Mouse (Mus musculus) embryonic stem cell, embryonic (primary cell): Measurements from ENCODE around the gene Gm9844.

Experiments used
- CTCF ChIA-PET, 4 experiments: fragments of 300-600 bp in 2 of 4; fragments of 350-600 bp in 2 of 4; sonication (Branson Sonifier 250); formaldehyde crosslinking; loops; one replicate each; lab custom pipeline; 2022; ENCODE audit warnings: inconsistent platforms in 2 of 4; lab: Charles Lee
- POLR2A ChIA-PET, 4 experiments: fragments of 300-600 bp in 2 of 4; fragments of 350-600 bp in 2 of 4; sonication (Branson Sonifier 250); formaldehyde crosslinking; loops; one replicate each; lab custom pipeline; 2022; ENCODE audit warnings: antibody characterized with exemption in 4 of 4, inconsistent platforms in 1 of 4; lab: Charles Lee

The Gm9844 gene

DNA sequence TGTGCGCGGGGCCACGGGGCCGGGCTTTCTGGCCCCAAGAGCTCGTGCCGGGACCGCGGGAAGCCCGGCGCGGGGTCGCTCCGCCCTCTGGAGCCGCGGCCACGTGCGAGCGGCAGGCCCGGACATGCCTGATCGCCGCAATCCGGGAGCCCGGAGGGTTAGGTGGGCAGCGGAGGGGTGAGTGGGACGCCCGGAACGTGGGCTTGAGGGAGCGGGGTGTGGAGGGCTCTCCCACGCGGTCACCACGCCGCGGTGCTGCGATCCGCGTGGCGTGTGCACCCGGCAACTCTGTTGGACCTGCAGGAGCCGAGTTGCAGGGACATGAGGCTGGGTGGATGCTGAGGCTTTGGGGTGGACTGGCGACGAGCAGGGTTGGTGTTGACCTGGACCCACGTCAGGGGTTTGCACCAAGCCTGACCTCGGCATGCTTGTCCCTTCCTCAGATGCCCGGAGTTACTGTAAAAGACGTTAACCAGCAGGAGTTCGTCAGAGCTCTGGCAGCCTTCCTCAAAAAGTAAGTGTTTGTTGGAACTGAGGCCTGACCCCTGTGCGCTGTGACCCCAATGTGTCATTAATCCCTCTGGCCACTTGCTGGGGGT, 22.8 kb downstream of the Gm9844 start:
- ChIA-PET POLR2A (interaction anchor here (0.7 to 18.4 kb wide), 50 partner anchors 3 to 422 kb away, joined by 3 to 436 read pairs (median 7); partner anchors contain the start of genes Arhgef1 (in 2 of the 4), Dmrtc2 (in 2 of the 4), Lypd4 (in 2 of the 4) and Rabac1 (in 2 of the 4)), CTCF (interaction anchor here in 3 of 4 experiments (0.6 to 2.4 kb wide), 8 partner anchors 15 to 303 kb away, joined by 3 to 16 read pairs (median 4); partner anchors contain the start of genes Dmrtc2 (in 1 of the 3), Lypd4 (in 1 of the 3) and Rabac1 (in 1 of the 3))

DNA sequence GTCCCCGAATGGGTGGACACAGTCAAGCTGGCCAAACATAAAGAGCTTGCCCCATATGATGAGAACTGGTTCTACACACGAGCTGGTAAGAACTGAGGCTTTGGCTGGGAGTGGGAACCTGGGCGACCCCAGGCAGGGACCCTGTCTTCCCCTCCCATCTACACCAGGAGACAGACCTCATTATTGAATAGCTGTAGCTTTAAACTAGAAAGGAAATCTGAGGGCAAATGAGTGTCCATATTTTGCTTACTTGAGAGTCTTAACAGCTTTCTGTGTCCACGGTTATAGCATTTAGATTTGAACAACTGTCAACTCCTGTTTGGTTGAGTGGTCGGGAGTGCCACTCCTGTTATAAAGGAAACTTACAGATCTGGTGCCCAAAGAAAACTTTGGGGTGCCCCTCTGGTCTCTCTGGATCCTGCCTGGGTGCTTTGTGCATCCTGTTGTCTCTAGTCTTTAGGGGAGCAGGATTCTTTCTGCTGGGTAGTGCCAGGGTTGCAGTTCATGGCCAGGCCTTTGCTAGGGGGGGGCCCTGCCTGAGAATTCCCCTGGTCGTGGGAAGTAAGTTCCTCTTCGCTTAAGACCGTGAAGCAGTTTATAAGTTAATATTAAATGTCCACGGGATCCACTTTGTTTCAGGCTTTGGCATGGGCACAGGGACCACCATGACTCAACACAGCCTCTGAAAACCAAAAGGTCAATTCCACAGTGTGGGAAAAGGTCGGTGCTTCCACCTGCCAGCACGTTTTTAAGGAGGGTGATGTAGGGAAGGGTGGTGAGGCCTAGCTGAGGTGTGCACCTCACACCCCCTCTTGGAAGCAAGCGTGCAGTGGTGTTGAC, 23.7 kb downstream of the Gm9844 start:
- CTCF ChIA-PET: interaction anchor here in 2 of 4 experiments (0.6 to 2.4 kb wide), 2 partner anchors 18 to 302 kb away, joined by 4 to 15 read pairs; no protein-coding TSS in a partner anchor
- POLR2A ChIA-PET: interaction anchor here (0.6 to 18.4 kb wide), 45 partner anchors 8 to 781 kb away, joined by 3 to 436 read pairs (median 6); partner anchors contain the start of genes Arhgef1 (in 3 of the 4), Dmrtc2 (in 3 of the 4), Lypd4 (in 3 of the 4) and Rabac1 (in 2 of the 4)

DNA sequence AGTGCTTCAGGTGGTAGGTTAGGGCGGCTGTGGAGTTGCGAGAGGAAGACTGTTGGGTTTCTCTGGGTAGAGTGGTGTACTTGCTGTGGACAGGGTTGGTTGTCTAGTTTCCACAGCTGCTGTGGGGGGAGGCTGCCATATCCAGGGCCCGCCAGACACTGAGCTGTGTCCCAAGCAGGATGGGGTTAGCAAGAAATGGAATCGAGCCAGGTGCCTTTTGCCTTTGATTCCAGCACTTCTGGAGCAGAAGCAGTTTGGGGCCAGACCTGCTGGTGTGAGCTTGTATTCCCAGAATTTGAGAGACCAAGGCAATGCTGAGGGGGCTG, 24.3 kb downstream of the Gm9844 start:
- POLR2A ChIA-PET: interaction anchor here (0.6 to 18.4 kb wide), 40 partner anchors 8 to 781 kb away, joined by 3 to 436 read pairs (median 6); partner anchors contain the start of genes Arhgef1 (in 3 of the 4), Dmrtc2 (in 3 of the 4), Lypd4 (in 3 of the 4) and Rabac1 (in 2 of the 4)

DNA sequence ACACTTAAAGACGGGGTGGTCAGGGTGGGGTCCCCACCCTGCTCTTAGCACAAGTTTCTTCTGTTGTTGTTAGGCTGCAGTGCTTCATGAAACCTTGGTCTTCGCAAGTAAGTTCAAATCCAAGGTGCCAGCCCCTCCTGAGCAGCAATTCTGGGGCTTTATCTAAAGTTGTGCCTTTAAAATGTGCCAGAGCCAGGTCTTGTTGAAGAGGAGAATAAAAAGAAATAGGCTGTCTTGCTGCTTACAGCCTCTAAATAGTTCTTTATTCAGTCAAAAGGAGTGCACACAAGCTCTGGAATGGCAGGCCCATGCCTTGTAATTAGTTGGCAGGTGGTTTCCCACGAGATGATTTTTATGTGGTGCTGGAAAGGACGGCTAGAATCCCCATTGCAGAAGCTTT, 25.1 kb downstream of the Gm9844 start:
- POLR2A ChIA-PET: interaction anchor here (0.6 to 18.4 kb wide), 47 partner anchors 7 to 369 kb away, joined by 3 to 436 read pairs (median 4); partner anchors contain the start of genes Arhgef1 (in 3 of the 4), Dmrtc2 (in 3 of the 4), Lypd4 (in 3 of the 4) and Rabac1 (in 3 of the 4)
- CTCF ChIA-PET: interaction anchor here in 1 of 4 experiments (1.0 to 1.1 kb wide), 2 partner anchors 70 to 78 kb away, joined by 3 to 4 read pairs; no protein-coding TSS in a partner anchor

More for the DNA sequence above, 24.3 kb downstream of the Gm9844 start:
- CTCF ChIA-PET: no interaction called here

DNA sequence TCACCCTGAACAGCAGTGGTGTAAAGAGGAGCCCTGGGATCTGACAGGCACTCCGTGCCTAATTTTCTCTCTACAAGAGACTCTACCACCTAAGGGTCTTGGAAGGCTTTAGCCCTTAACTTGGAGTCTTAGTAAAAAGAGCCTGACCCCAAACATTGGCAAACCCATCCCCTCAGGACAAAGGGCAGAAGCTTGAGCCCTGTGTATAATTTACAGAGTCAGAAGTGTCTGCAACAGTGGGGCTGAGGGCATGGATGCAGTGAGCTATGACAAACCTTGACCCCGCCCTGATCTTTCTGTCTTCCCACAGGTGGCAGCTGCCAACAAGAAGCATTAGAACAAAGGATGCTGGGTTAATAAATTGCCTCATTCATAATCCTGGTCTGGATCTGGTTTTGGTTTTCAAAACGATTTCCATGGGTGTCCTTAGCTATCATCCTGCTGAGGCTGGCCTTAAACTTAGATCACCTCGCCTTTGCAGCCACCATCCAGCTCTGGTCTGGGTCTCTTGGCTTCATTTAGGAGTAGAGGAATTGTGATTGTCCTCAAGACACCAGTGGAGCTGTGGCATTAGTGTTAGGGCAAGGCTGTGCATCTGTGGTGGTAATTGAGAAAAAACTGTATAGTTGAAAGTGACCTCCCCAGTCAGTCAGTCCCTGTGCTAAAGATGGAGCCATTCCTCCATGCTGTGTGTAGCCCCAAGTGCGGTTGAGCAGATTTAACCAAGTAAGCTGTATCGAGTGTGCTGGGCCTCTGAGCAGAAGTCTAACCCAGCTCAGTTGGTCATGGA, 27.6 kb downstream of the Gm9844 start:
- CTCF ChIA-PET: interaction anchor here (0.5 to 7.1 kb wide), 31 partner anchors 8 to 428 kb away, joined by 3 to 92 read pairs (median 5); partner anchors contain the start of genes Arhgef1 (in 2 of the 4) and Rabac1 (in 2 of the 4)
- POLR2A ChIA-PET: interaction anchor here (0.5 to 18.4 kb wide), 92 partner anchors 9 to 590 kb away, joined by 3 to 436 read pairs (median 6); partner anchors contain the start of genes Arhgef1 (in 4 of the 4), Dmrtc2 (in 4 of the 4), Lypd4 (in 4 of the 4) and Rabac1 (in 3 of the 4)

DNA sequence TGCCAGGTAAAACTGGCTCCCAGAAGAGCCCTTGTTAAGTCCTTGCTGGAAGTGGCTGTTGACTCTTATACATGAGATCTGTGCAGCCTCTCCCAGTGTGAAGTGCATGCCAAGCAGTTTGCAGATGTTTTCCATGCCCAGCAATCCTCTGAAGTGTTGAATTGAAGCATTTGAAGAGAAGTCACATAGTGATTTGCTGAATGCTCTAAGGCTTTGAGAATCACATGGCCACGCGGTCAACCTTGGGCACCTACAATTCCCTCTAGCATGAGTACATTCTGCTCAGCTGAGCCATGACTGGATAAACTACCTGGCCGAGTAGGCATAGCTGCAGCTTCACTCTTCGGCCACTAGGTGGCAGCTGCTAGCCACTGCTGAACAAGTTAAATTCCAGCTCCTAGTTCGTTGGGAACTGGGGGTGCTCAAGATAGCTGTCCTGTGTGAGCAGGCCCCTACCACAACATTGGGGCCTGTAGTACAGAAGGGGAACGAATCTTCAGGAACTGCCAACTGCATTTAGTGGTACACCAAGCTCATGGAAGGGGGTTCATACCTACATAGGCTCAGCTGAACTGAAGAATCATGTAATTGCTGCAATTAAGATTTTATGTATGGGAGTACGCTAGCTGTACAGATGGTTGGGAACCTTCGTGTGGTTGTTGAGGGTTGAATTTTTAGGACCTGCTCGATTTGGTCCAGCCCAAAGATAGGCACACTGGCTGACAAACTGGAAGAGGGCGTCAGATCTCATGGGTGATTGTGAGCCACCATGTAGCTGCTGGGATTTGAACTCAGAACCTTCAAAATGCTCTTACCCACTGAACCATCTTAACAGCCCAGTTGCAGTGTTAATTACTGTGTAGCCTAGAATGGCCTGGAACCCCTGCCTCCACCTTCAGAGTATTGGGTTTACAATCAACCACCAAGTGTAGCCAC, 28.5 kb downstream of the Gm9844 start:
- CTCF ChIA-PET: interaction anchor here (0.5 to 7.1 kb wide), 36 partner anchors 9 to 429 kb away, joined by 3 to 92 read pairs (median 5); partner anchors contain the start of genes Arhgef1 (in 2 of the 4) and Rabac1 (in 2 of the 4)
- POLR2A ChIA-PET: interaction anchor here (0.6 to 18.4 kb wide), 110 partner anchors 9 to 608 kb away, joined by 3 to 436 read pairs (median 5); partner anchors contain the start of genes Arhgef1 (in 4 of the 4), Dmrtc2 (in 4 of the 4), Lypd4 (in 4 of the 4) and Rabac1 (in 4 of the 4)

DNA sequence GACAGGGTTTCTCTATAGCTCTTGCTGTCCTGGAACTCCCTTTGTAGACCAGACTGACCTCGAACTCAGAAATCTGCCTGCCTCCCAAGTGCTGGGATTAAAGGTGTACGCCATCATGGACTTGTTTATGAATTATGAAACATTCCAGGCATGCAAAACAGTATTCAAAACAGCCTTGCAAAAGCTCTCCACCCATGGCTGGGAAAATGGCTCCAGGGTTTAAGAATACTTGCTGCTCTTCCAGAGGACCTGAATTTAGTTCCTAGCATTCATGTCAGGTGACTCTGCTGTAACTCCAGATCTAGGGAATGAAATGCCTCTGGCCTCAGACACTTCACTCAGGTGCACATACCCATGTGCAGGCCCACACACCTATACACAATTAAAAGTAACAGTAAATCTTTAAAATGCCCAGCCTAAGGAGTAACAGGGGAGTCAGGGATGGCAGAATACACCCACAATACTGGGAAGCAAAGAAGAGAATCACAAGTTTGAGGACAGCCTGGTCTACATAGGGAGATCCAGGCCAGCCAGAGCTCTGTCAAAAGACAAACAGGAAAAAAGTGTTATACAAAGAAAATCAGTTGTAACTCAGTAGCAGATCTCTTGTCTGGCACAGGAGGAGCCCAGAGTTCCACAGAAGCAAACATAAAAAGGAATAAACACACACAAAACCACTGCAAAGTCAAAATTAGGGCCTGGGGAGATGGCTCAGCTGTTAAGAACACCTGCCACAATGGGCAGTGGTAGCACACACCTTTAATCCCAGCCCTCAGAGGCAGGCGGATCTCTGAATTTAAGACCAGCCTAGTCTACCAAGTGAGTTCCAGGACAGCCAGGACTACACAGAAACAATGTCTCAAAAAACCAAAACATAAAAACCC, 29.5 kb downstream of the Gm9844 start:
- ChIA-PET CTCF (interaction anchor here (0.7 to 7.1 kb wide), 17 partner anchors 10 to 81 kb away, joined by 3 to 92 read pairs (median 7); partner anchors contain the start of genes Arhgef1 (in 1 of the 4) and Rabac1 (in 1 of the 4)), POLR2A (interaction anchor here (0.6 to 18.4 kb wide), 71 partner anchors 6 to 609 kb away, joined by 3 to 436 read pairs (median 8); partner anchors contain the start of genes Arhgef1 (in 4 of the 4), Dmrtc2 (in 3 of the 4), Lypd4 (in 3 of the 4) and Rabac1 (in 3 of the 4))

DNA sequence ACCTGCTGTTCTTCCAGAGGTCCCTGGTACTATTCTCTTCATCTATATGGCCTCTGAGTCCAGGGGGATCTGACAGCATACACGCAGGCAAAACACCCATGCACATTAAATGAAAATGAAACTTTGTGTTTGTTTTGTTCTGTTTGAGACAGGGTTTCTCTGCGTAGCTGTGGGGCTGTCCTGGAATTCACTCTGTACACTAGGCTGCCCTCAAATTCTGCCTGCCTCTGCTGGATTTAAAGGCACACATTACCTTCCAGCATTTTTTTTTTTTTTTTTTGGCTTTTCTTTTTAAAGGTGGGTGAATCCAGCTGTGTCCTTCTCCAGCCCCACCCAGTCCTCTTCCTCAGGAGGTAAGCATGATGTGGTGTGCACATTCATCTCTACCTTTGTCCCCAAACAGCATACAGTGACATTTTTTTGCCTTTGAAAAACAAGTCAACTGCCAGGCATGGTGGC, 30.1 kb downstream of the Gm9844 start:
- ChIA-PET POLR2A (interaction anchor here (0.6 to 18.4 kb wide), 38 partner anchors 7 to 508 kb away, joined by 3 to 436 read pairs (median 8); partner anchors contain the start of genes Arhgef1 (in 4 of the 4), Dmrtc2 (in 3 of the 4), Lypd4 (in 3 of the 4) and Rps19 (in 3 of the 4)), CTCF (interaction anchor here in 2 of 4 experiments (0.7 to 7.1 kb wide), 3 partner anchors 13 to 58 kb away, joined by 4 to 92 read pairs (median 19); partner anchors contain the start of gene Arhgef1 (in 1 of the 2))

DNA sequence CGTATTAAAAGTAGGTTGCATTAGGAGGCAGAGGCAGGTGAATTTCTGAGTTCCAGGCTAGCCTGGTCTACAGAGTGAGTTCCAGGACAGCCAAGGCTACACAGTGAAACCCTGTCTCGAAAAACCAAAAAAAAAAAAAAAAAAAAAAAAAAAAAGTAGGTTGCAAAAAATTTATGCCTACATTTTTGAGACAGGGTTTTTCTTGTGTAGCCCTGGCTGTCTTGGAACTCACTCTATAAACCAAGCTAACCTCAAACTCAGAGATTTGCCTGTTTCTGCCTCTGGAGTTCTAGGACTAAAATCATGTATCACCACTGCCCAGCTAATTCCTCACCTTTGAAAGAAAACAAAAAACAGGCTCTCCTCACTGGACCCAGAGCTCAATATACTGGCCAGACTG, 33.7 kb downstream of the Gm9844 start:
- ChIA-PET POLR2A (interaction anchor here (0.6 to 18.4 kb wide), 18 partner anchors 5 to 258 kb away, joined by 3 to 436 read pairs (median 5); partner anchors contain the start of genes Rps19 (in 3 of the 4), Arhgef1 (in 2 of the 4), Cd79a (in 1 of the 4) and Dmrtc2 (in 1 of the 4)), CTCF (interaction anchor here in 2 of 4 experiments (0.6 to 7.1 kb wide), 3 partner anchors 10 to 422 kb away, joined by 3 to 92 read pairs (median 3); partner anchors contain the start of gene Arhgef1 (in 1 of the 2))

DNA sequence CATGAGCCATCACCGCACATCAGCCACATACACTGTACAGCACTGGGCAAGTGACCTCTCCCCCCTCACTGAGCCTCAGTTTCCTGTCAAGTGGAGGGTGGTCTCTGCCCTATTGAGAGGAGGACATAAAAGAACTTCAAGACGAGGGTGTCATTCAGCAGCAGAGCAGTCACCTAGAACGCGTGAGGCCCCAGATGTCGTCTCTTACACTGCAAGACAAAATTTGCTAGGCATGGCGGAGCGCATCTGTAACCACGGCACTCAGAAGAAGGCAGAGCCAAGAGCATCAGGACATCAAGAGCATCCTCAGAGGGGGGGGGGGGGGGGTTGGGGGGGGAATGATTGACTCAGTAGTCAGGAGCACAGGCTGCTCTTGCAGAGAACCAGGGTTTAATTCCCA, 34.3 kb downstream of the Gm9844 start:
- POLR2A ChIA-PET: interaction anchor here (0.7 to 18.4 kb wide), 14 partner anchors 5 to 257 kb away, joined by 3 to 436 read pairs (median 6); partner anchors contain the start of genes Arhgef1 (in 2 of the 4), Rps19 (in 2 of the 4), Cd79a (in 1 of the 4) and Dmrtc2 (in 1 of the 4)
- CTCF ChIA-PET: interaction anchor here in 2 of 4 experiments (0.6 to 7.1 kb wide), 3 partner anchors 9 to 422 kb away, joined by 3 to 92 read pairs (median 3); partner anchors contain the start of gene Arhgef1 (in 1 of the 2)

DNA sequence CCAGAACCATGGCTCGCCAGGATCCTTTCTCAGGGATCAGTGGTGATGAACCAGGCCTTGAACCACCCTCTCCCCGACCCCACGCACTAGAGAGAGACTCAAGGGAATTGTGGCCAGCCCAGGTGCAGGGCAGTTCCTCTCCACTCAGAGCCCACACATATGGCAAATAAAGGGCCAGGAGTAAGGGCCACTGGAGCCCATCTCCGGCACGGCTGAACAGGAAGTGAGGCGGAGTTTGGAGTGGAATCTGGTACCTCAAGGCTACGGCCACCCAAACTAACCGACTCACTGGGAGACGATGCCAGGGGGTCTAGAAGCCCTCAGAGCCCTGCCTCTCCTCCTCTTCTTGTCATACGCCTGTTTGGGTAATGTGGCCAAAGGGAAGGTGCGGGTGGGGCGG, 35.2 kb downstream of the Gm9844 start, which contains the start of gene Cd79a:
Gene Cd79a (plus strand): TSS at position 158 of the 400 bp plus-strand sequence.
- POLR2A ChIA-PET: interaction anchor here in 2 of 4 experiments (0.7 to 18.4 kb wide), 9 partner anchors 4 to 108 kb away, joined by 3 to 436 read pairs (median 410); partner anchors contain the start of genes Arhgef1 (in 2 of the 2), Rps19 (in 2 of the 2), Cd79a (in 1 of the 2) and Dmrtc2 (in 1 of the 2)
- CTCF ChIA-PET: no interaction called here

DNA sequence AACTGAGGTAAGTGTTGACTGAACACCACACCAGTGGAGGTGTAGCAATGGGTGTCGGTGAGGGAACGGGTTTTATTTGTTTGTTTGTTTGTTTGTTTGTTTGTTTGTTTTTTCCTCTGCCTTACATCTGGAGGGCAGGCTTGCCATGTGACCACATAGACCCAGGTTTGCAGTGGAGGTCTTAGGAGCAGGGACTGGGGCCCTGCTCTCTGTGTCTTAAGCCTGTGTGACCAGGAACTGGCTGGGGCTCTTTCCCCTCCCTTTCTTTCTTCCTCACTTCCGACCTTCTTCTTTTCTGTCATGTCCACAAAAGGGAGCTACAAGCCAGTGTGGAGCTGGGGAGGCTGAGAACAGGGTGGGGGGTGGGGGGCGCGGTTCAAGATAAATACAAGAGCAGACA, 35.9 kb downstream of the Gm9844 start:
- CTCF ChIA-PET: no interaction called here
- POLR2A ChIA-PET: interaction anchor here in 2 of 4 experiments (0.7 to 14.8 kb wide), 4 partner anchors 8 to 51 kb away, joined by 3 to 436 read pairs (median 206); partner anchors contain the start of gene Rps19 (in 2 of the 2)

DNA sequence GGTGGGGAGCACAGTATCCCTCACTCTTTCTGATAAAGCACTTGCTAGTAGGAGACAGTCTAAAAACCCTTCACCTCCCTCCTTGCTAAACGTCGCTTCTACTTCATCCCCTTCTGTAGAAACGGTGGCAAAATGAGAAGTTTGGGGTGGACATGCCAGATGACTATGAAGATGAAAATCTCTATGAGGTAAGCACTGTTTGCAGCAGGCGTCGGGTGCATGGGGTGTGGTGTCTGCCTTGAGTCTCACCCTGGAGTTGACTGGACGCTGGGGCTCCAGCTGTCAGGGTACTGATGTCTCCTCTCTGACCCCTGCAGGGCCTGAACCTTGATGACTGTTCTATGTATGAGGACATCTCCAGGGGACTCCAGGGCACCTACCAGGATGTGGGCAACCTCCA, 39.1 kb downstream of the Gm9844 start:
- ChIA-PET CTCF (interaction anchor here in 1 of 4 experiments (2.2 kb wide), 1 partner anchor 50 kb away, joined by 5 read pairs; no protein-coding TSS in a partner anchor), POLR2A (interaction anchor here in 3 of 4 experiments (8.4 to 14.8 kb wide), 3 partner anchors 10 to 13 kb away, joined by 98 to 436 read pairs (median 410); partner anchors contain the start of gene Rps19 (in 2 of the 3))
